Mouse (Mus musculus) hindbrain, embryonic 16.5 days (tissue): Measurements from ENCODE around the gene Trappc4. TPM values are rescaled to one million over a fixed set of nuclear protein-coding genes. Genes with fewer than 3 reads are reported as not detected.

Experiments
- ATAC-seq: fragments of 200-750 bp; cut with Nextera tagmentation; 2 replicates; pipeline ENCODE4 v1.8.0; 2017; ENCODE audit warnings: moderate TSS enrichment, moderate library complexity
- H3K27ac ChIP-seq: fragments of 300-500 bp; sonication (generic); 2 replicates; pipeline ENCODE4 v1.5.1; 2014; ENCODE audit warnings: low read depth, mild to moderate bottlenecking, control low read depth, low read length, moderate library complexity
- H3K27me3 ChIP-seq: fragments of 300-500 bp; sonication (generic); replicated peaks from 2 replicates; pipeline ENCODE4 v1.6.1; 2014; ENCODE audit warnings: low read length; ENCODE audit not compliant: control insufficient read depth, insufficient read depth
- H3K36me3 ChIP-seq: fragments of 300-500 bp; sonication (generic); 2 replicates; pipeline ENCODE4 v1.6.1; 2014; ENCODE audit warnings: mild to moderate bottlenecking, low read length, moderate library complexity, mixed read lengths; ENCODE audit not compliant: control insufficient read depth, insufficient read depth
- H3K4me1 ChIP-seq: fragments of 300-500 bp; sonication (generic); 2 replicates; pipeline ENCODE4 v1.6.1; 2014; ENCODE audit warnings: low read depth, low read length; ENCODE audit not compliant: control insufficient read depth, insufficient read depth
- H3K4me2 ChIP-seq: fragments of 300-500 bp; sonication (generic); 2 replicates; pipeline ENCODE4 v1.6.1; 2014; ENCODE audit warnings: mild to moderate bottlenecking, low read length, control low read depth, moderate library complexity
- H3K4me3 ChIP-seq: fragments of 300-500 bp; sonication (generic); 2 replicates; pipeline ENCODE4 v1.5.1; 2014; ENCODE audit warnings: mild to moderate bottlenecking, low read length, control low read depth, moderate library complexity
- H3K9ac ChIP-seq: fragments of 300-500 bp; sonication (generic); 2 replicates; pipeline ENCODE4 v1.6.1; 2014; ENCODE audit warnings: low read depth, mild to moderate bottlenecking, control low read depth, low read length, moderate library complexity
- H3K9me3 ChIP-seq: fragments of 300-500 bp; sonication (generic); 2 replicates; pipeline ENCODE4 v1.6.1; 2014; ENCODE audit warnings: mild to moderate bottlenecking, low read length, moderate library complexity; ENCODE audit not compliant: control insufficient read depth
- WGBS: fragments of 180-500 bp; shearing (Covaris S2); extraction: QIAGEN DNeasy Blood & Tissue Kit; methylation state at CpG from one replicate; pipeline ENCODE4 v1.1.7; 2014; 5-methylcytosine and 5-hydroxymethylcytosine counted together
- polyA plus RNA-seq: library from polyadenylated mRNA; unstranded; fragments of >200 nt; fragmentation: Nextera tagmentation; extraction: Ambion mirVana; gene quantifications from 2 replicates; pipeline ENCODE4 v1.2.1, GENCODE M21; 2015

Trappc4 gene
- polyA plus RNA-seq, 1 experiment from 2014 or later: 308 TPM

DNA sequence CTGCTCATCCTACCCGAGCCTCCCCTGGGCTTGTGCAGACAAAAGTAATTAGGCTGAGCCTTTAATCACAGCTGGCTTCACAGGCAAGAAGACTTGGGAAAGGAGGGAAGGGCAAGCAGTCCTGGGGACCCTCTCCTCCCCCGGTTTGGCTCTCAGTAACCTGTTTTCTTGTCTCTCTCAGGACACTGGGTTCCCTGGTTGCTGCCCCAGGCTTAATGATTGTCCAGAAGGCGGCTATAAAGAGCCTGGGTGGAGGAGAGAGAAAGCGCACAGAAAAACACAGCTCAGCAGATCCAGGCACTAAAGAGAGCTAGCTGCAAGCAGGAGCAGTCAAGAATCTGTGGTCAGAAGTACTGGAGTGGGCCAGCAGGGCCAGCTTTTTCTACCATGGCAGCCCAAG, 9.3 kb downstream of the Trappc4 start:
- ATAC-seq: no peak
- Histone ChIP-seq H3K27ac (peak overlapping the region; percentile 55), H3K4me3 (peak overlapping the region; percentile 79), H3K4me2 (peak overlapping the region; percentile 90), H3K4me1 (peaks cover 19% of the 10 kb centered on the region), H3K27me3 (no peaks in the 10 kb centered on the region), H3K9me3 (no peaks in the 10 kb centered on the region), H3K36me3 (peaks cover 18% of the 10 kb centered on the region), H3K9ac (peak overlapping the region; percentile 95)
- 17% methylated on average over 4 of the region's 4 CpGs for WGBS

DNA sequence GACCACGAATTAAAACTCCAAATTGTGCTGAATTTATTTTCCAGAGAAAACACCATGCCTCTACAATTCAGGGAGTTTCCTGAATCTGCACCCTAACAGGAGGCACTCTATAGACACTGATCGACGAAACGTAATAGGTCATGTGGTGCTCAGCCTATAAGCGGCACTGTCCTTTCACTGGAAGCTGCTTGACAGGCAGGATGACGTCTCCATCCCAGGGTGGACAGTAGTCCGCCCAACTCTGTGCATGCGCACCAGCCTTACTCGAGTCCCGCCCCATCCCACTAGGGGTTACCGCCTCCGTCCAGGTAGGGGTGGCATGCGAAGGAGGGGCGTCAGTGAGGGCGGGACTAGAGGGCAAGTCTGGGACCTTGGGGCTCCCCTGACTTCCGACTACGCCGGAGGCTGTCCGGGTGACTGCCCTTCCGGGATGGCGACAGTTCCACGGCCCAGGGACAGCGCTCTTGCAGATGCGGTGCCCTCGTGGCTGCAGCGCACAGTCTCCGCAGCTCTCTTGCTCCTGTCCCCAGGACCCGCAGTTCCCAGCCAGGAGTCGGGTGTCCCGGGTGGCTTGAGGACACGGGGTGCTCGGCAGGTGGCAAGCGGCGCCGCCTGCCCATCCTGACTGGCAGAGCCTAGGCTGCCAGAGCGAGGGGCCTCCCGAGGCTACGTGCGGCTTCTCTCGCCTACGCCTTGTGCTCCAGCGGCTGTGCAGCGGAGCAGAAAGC, 10.6 kb downstream of the Trappc4 start, which contains the start of gene Slc37a4:
Gene Slc37a4 (plus strand): TSS at position 169 of the 728 bp plus-strand sequence.
- peak within 1 kb of the TSS; percentile 90 for H3K27ac ChIP-seq
- H3K9ac ChIP-seq: peak within 1 kb of the TSS; percentile 95
- H3K4me2 ChIP-seq: peak within 1 kb of the TSS; percentile 90
- no peaks in the 10 kb centered on the region for H3K9me3 ChIP-seq
- peak; percentile 98 for ATAC-seq
- peaks cover 11% of the 10 kb centered on the region for H3K36me3 ChIP-seq
- under 1% methylated on average over 42 of the region's 43 CpGs for WGBS
- peak within 1 kb of the TSS; percentile 79 for H3K4me3 ChIP-seq
- H3K27me3 ChIP-seq: no peaks in the 10 kb centered on the region
- peaks cover 19% of the 10 kb centered on the region for H3K4me1 ChIP-seq

DNA sequence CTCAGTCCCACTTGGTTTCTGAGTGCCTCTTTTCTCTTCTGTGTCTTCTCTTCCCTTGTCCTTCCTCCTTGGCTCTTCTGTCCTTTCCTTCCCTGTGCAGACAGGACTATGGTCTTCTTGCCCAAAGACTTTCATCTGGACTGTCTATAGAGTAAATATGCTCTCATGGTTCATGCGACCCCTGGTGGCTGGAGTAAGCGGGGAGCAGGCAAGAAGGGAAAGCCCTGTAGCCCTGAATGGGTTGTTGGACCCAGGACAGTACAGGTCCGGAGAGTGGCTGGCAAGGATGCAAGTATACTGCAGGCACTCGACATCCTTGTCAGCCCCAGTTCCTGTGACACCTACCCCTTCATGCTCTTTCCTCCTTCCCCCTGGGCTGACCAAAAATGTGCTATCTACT, 15.9 kb downstream of the Trappc4 start:
- peaks cover 38% of the 10 kb centered on the region for H3K36me3 ChIP-seq
- no peaks in the 10 kb centered on the region; the same call in 1 of the 2 replicates for H3K4me1 ChIP-seq
- no peak overlapping the region for H3K4me3 ChIP-seq
- H3K27me3 ChIP-seq: no peaks in the 10 kb centered on the region
- WGBS: 27% methylated on average over 4 of the region's 4 CpGs
- H3K9ac ChIP-seq: no peak overlapping the region
- no peak overlapping the region for H3K4me2 ChIP-seq
- H3K9me3 ChIP-seq: no peaks in the 10 kb centered on the region
- no peak for ATAC-seq
- no peak overlapping the region; the same call in 1 of the 2 replicates for H3K27ac ChIP-seq

DNA sequence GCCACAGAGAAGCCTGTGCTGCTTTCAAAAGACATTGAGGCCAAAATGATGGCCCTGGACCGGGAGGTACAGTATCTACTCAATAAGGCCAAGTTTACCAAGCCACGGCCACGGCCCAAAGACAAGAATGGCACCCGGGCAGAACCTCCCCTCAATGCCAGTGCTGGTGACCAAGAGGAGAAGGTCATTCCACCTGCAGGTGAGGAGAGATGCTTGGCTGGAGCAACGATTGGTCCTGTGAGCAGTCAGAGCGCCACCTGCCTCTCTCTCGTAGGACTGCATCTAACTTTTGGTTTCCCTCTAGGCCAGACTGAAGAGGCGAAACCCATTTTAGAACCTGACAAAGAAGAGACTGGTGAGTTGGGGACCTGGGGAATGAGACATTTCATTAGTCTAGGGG, 18.1 kb downstream of the Trappc4 start:
- Histone ChIP-seq H3K4me3 (no peak overlapping the region), H3K9me3 (no peaks in the 10 kb centered on the region), H3K4me2 (no peak overlapping the region), H3K27me3 (no peaks in the 10 kb centered on the region), H3K4me1 (no peaks in the 10 kb centered on the region), H3K9ac (no peak overlapping the region), H3K36me3 (peaks cover 56% of the 10 kb centered on the region), H3K27ac (no peak overlapping the region)
- 61% methylated on average over 8 of the region's 8 CpGs for WGBS
- ATAC-seq: no peak

DNA sequence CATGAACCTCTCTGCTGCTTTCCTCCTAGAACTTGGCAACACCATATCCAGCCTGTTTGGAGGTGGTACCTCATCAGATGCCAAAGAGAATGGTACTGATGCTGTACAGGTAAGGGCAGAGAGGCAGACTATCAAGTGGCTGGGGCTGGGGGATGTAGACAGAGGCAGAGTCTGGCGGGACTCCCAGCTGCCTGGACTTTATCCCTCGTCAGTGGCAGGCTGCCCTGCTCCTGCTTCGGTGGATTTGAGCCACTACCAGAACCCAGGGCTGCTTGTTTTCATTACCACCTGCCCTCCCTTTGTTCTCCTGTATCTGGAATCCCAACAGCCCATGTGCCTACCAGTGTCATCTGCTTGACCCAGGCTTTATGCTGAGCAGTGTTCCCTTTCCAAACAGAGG, 20.2 kb downstream of the Trappc4 start:
- Histone ChIP-seq H3K4me2 (no peak overlapping the region), H3K27ac (no peak overlapping the region), H3K27me3 (no peaks in the 10 kb centered on the region), H3K4me3 (no peak overlapping the region), H3K9ac (no peak overlapping the region), H3K36me3 (peaks cover 71% of the 10 kb centered on the region), H3K4me1 (no peaks in the 10 kb centered on the region), H3K9me3 (no peaks in the 10 kb centered on the region)
- whole genome bisulfite sequencing: 82% methylated on average over 3 of the region's 3 CpGs
- no peak for ATAC-seq

DNA sequence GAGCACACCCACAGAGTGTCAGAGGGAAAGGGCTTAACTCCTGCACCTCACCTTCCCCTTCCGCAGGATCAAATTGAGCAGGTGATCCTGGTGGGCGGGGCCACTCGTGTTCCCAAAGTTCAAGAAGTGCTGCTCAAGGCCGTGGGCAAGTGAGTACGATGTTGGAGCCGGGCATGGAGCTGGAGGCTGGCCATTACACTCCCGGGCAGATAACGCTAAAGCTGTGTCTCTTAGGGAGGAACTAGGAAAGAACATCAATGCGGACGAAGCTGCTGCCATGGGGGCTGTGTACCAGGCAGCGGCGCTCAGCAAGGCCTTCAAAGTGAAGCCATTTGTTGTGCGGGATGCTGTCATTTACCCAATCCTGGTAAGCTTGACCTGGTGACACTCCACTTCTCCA, 22.8 kb downstream of the Trappc4 start:
- H3K4me2 ChIP-seq: no peak overlapping the region
- H3K9ac ChIP-seq: no peak overlapping the region
- WGBS: 94% methylated on average over 13 of the region's 13 CpGs
- no peak overlapping the region for H3K4me3 ChIP-seq
- H3K4me1 ChIP-seq: peaks cover 9% of the 10 kb centered on the region
- H3K27ac ChIP-seq: no peak overlapping the region
- ATAC-seq: no peak
- H3K27me3 ChIP-seq: no peaks in the 10 kb centered on the region
- H3K36me3 ChIP-seq: peaks cover 69% of the 10 kb centered on the region
- no peaks in the 10 kb centered on the region for H3K9me3 ChIP-seq

DNA sequence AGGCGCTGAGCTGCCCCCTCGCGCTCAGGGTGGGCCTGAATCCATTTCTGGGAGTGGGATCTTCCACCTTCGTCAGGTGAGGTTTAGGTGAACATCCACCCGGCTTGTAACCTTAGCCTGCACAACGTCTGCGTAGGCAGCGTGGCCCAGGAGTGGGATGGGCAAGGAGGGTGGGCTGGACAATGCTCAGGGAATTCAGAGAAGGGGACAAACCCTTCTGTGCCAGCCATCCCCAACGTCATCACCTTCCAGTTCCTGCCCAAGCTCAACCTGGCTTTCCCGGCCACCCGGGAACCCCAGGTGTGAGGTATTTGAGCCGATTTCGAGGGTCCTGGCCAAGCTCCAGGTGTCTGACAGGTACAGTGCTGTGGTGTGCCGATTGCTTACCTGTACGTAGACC, 27.5 kb downstream of the Trappc4 start:
- H3K36me3 ChIP-seq: peaks cover 31% of the 10 kb centered on the region
- H3K4me2 ChIP-seq: peak overlapping the region; percentile 71
- peak overlapping the region; percentile 93 for H3K9ac ChIP-seq
- H3K27me3 ChIP-seq: no peaks in the 10 kb centered on the region
- peak overlapping the region; percentile 86 for H3K27ac ChIP-seq
- no peaks in the 10 kb centered on the region for H3K9me3 ChIP-seq
- WGBS: 8% methylated on average over 15 of the region's 15 CpGs
- ATAC-seq: peak; percentile 21; the same call in 1 of the 2 replicates
- H3K4me3 ChIP-seq: peak overlapping the region; percentile 88
- peaks cover 13% of the 10 kb centered on the region for H3K4me1 ChIP-seq

DNA sequence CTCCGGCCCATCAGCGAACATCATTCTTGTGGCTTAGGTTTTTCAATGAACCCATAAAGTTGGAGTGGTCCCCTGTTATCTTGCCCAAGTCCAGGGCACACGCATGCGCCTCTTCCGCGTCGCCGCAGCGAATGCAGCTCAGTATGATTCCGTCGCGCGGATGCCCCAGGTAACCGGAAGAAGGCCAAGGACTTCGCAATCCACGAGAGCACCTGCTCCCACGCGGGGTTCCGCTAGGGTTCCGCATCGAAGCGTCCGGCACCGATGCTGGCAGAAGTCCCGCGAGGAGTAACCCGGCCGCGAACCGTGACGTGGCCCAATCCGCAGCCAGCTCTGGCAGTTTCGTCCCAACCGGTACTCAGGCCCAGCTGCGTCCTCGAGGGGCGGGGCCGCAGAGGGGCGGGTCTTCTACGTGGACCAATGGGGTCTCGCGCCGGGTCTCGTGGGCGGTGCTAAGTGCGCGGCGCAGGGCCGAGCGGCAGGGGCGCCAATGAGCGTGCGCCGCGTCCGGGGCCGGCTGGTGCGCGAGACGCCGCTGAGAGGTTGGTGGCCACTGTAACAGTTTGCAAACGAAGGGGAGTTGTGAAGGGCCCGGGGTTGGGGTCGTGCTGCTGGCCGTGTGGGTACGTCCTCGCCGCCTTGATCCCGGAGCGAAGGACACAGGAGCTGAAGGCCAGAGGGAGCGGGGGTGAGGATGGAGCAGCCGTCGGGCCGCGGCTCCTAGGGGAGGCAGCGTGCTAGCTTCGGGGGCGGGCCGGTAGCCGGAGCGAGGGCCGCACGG, 28.2 kb downstream of the Trappc4 start, which contains the start of gene Hyou1:
Gene Hyou1 (plus strand): TSS at position 437 of the 781 bp plus-strand sequence.
- H3K4me2 ChIP-seq: peak within 1 kb of the TSS; percentile 71
- H3K27me3 ChIP-seq: no peaks in the 10 kb centered on the region
- H3K9me3 ChIP-seq: no peaks in the 10 kb centered on the region
- H3K27ac ChIP-seq: peak within 1 kb of the TSS; percentile 86
- peak within 1 kb of the TSS; percentile 88 for H3K4me3 ChIP-seq
- WGBS: under 1% methylated on average over 78 of the region's 83 CpGs
- peak; percentile 99 for ATAC-seq
- peaks cover 13% of the 10 kb centered on the region for H3K4me1 ChIP-seq
- peaks cover 25% of the 10 kb centered on the region for H3K36me3 ChIP-seq
- peak within 1 kb of the TSS; percentile 93 for H3K9ac ChIP-seq

DNA sequence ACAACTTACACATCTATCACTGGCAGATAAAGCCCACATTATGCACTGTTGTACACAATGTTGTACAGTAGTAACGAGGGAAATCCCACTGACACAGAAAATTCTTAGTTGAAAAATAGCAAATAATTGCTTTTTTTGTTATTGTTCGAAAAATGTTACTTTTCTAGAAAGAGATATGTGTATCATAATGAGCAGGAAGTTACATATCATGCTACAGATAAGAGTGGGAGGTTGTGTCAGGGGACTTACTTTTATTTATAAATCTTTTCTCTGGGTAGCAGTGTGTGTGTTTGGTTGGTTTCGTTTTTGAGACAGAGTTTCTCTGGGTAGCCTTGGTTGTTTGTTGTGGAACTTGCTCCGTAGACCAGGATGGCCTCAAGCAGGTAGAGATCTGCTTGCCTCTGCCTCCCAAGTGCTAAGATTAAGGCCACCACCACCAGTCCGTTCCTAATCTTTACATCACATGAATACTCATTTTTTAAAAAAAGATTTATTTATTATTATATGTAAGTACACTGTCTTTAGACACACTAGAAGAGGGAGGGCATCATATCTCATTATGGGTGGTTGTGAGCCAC, 29.2 kb downstream of the Trappc4 start:
- Histone ChIP-seq H3K27me3 (no peaks in the 10 kb centered on the region), H3K36me3 (peaks cover 16% of the 10 kb centered on the region), H3K9ac (peak overlapping the region; percentile 72), H3K27ac (peak overlapping the region; percentile 12; the same call in 1 of the 2 replicates), H3K4me2 (peak overlapping the region; percentile 54), H3K4me3 (peak overlapping the region; percentile 88), H3K4me1 (peaks cover 13% of the 10 kb centered on the region), H3K9me3 (no peaks in the 10 kb centered on the region)
- no peak for ATAC-seq
- 92% methylated on average over 5 of the region's 5 CpGs for WGBS
